Mouse (Mus musculus) thymus, postnatal 10 days (tissue): ENCODE measurements at regions not wholly inside any gene's neighbourhood (a gene's known extent, or its start where the extent isn't known, plus 50 kb on each side); places are given as distances from the start of the nearest gene placed in this dataset.
"Not testable (repeated sequence)": the region's sequence is repeated elsewhere in the genome, so short reads cannot be mapped to it uniquely, and the experiment has no call there.

Experiments used
- DNase-seq, 2 experiments: peaks; one replicate each; pipeline ENCODE4 v3.0.0; 2021; ENCODE audit warnings: low spot score in 2 of 2

GRCm38 (mm10) chr17:62287127-62287526 lies 594.0 kb downstream of the Efna5 start:
- no peak for DNase-seq

GRCm38 (mm10) chr17:62286086-62287080 lies 594.7 kb downstream of the Efna5 start:
- no peak for DNase-seq

GRCm38 (mm10) chr17:62280201-62280600 lies 600.9 kb downstream of the Efna5 start:
- DNase-seq = no peak

GRCm38 (mm10) chr17:62271399-62271798 lies 609.7 kb downstream of the Efna5 start:
- no peak for DNase-seq

- no peak for DNase-seq
Measured at GRCm38 (mm10) chr17:62269279-62269678, 611.8 kb downstream of the Efna5 start.

DNA sequence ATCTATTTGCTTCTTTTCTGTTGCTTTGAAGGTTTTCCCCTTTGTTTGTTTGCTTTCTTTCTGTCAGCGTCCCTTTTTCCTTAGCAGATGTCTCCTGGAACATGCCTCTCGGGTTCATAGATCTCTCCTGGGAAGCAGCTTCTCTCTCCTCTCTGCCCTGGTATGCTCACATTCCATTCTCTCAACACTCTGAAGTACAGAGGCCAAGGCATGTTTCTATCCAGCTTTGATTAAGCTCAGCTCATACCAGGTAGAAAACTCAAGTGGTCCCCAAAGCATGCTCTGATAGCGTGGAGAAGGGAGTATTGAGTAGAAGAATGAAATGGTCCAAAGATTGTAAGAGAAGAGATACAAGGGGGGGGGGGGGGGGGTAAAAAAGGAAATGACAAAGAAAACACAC lies 627.7 kb downstream of the Efna5 start:
- no peak for DNase-seq

DNA sequence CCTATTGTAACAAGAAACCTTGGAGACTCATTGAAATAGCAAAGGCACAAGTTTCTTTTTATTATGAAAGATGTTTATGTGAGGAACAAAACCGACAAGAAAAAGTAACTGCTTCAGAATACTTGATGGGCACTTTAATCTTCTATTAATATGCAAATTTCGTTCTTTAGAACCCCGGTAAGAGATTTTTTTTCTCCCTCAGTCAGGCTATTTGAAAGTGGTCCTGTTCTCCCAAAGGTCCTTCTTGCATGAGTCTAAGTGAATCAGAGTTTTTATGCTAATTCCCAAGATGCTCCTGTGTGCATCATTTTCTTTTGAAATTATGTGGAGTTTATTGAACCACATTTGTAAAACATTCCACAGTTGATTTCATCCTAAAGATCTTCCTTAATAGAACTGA lies 633.1 kb downstream of the Efna5 start:
- no peak for DNase-seq

DNA sequence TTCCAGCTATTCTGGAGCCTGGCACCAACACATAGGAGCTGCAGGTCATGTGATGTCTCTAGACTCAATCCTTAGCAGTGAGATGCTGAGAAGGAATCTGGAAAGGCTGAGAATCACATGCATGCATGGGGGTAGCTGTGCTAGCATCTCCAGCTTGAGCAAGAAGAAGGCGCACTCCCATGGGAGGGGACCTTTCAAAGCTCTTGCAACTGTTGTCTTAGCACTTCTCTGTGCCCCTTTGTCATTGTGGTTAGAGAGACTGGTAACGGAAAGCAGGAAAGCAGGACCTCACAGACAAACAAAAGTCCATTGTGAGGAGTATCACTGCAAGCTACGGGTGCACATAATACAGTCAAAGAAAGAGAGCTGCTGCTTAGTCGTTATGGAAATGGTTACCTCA lies 634.5 kb downstream of the Efna5 start:
- no peak for DNase-seq

- DNase-seq = no peak
Measured at GRCm38 (mm10) chr17:62230939-62231338, 650.2 kb downstream of the Efna5 start.

GRCm38 (mm10) chr17:62210441-62211025 lies 670.6 kb downstream of the Efna5 start:
- no peak for DNase-seq

DNA sequence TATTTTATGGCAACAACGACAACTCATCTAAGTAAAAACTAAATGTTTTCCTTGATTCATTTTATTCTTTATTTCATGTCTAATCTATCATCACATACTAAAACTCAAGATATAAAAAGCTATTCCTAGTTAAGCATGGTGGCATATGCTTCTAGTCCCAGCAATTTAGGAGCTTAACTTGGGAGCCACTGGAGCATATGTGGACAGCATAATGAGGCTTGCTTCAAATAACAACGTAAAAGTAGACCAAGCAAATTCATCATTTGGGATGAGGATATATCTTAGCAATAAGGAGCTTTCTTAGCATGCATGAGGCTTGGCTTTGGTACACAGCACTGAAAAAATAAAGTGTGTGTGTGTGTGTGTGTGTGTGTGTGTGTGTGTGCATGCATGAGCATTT lies 678.5 kb downstream of the Efna5 start:
- DNase-seq = no peak

DNA sequence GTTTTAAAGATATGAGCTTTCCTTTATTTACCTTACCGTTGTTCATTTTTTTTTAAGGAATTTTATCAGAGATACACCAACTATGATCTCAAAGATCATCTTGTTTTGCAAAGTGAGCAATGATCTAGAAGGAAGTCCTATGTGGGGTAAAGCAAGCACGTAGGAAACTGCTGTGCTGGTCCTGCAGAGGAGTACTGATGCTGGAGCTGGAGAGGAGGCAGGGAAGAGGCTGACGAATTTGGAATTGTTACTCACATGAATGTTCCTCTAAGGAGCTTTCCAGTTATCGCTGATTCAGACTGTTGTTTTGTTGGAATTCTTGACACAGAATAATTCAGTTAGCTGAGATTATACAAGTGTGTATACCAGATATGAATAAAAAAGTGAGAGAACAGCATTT lies 680.6 kb downstream of the Efna5 start:
- no peak for DNase-seq

GRCm38 (mm10) chr17:62199559-62199958 lies 681.6 kb downstream of the Efna5 start:
- no peak for DNase-seq

DNA sequence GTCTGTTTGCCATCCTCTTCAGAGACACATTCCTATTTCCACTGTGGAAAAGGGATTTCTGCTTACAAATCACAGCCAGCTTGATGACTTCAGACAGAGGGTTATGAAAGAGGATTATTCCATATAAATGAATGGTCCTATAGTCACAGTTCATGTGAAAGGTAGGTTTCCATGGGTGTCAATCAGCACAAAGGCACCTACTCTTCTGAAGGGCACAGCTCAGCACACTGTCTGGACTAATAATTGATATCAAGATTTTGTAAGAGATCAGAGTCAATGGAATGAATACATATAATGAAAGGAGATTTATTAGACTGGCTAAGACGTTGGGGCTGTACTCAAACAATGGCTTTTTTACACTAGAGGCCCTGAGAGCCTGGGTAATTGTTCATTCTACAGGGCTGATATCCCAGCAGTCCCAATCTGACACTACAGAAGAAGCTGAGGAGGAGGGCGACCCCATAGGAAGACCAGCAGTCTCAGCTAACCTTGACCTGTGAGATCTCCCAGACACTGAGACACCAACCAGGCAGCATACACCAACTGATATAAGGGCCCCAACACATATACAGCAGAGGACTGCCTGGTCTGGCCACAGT lies 702.4 kb downstream of the Efna5 start:
- no peak for DNase-seq

GRCm38 (mm10) chr17:62176336-62176735 lies 704.8 kb downstream of the Efna5 start:
- DNase-seq = no peak

DNA sequence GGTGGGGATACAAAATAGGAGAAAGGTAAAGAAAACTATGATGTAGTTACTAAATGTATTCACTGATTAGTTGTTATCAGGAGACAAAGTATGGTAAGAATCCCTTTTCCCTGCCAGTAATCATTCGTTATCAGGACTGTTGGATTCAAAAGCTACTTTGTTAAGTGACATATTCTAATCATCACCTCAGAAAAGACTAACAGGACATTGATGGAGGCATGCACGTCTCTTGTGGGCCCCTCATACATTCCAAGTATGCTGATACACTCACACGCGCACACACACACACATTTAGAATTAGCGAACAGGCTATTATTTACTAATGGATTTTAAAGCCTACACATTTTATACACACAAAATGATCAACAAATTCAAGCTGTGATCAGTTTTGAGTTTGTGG lies 708.8 kb downstream of the Efna5 start:
- no peak for DNase-seq

DNA sequence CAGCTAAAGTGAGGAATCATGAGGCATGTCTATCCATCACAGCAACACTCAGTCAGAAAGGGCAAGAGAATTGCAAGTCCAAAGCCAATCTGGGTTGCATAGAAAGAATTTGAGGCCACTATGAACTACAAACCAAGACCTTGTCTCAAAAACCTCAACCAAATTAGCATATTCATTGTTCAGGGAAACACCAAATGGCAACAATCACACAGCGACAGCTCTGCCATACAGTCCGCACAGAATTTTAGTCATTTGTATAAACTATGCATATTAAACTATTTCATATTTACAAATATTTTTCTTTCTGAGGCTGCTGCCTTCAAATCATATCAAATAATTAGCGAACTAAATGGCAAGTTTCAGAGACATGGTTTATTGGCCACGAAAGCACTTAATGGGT lies 709.6 kb downstream of the Efna5 start:
- DNase-seq = no peak

- DNase-seq = no peak
Measured at GRCm38 (mm10) chr17:62161457-62161856, 719.7 kb downstream of the Efna5 start.

DNA sequence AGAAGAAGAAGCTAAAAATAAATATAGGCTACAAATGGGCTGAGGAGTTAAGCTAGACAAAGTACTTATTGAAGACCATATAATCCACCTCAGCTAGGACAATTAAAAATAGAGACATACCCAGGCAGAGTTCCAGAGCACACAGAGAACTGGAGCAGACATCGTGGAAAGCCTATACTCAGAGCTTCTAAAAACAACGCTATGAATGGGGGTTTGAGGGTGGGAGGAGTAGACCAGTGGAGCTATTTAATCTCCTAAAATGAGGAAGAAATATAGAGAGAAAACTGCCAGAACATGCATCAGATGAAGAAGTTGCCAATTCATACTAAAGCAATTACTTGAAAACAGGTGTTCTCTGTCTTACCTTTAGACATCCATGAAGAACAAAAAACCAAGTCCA lies 720.8 kb downstream of the Efna5 start:
- no peak for DNase-seq

- DNase-seq = no peak
Measured at GRCm38 (mm10) chr17:62135050-62135449, 746.1 kb downstream of the Efna5 start.

- DNase-seq = not testable (repeated sequence)
Measured at GRCm38 (mm10) chr17:62111703-62112102, 769.4 kb downstream of the Efna5 start.

- no peak for DNase-seq
Measured at GRCm38 (mm10) chr17:62109052-62109451, 772.1 kb downstream of the Efna5 start.

DNA sequence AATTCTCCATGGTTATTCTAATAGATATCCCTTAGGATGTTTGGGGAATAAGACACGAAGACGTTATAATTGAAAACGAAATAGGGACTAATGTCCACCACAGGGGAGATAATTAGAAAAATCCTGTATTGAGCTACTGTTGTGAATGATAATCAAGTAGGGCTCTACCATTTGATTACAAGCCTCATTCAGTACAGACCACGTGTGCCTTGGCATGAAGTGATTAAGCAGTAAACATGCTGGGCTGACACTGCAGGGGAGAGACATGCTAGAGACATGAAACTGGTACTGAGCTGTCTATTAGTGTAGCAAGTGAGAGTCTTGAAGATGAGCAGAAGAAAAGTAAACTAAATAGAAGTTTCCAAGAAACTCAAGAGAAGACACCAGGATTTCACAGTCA lies 797.8 kb downstream of the Efna5 start:
- DNase-seq = no peak
